Mouse (Mus musculus) kidney, postnatal 0 days (tissue): ENCODE measurements at regions not wholly inside any gene's neighbourhood (a gene's known extent, or its start where the extent isn't known, plus 50 kb on each side); places are given as distances from the start of the nearest gene placed in this dataset.
A peak's percentile ranks its signal among the peaks of the same experiment; 100 is the strongest.

Source experiments
- ATAC-seq: fragments of 200-750 bp; cut with Nextera tagmentation; replicated peaks from 2 replicates; pipeline ENCODE4 v1.8.0; 2017; ENCODE audit warnings: low read depth, moderate number of reproducible peaks, moderate TSS enrichment, moderate library complexity; ENCODE audit not compliant: low FRiP score
- DNase-seq: peaks from one replicate; pipeline ENCODE4 v3.0.0-alpha.2; 2016; ENCODE audit warnings: low spot score
- H3K27ac ChIP-seq: fragments of 300-500 bp; sonication (generic); 2 replicates; pipeline ENCODE4 v1.5.1; 2014; ENCODE audit warnings: mild to moderate bottlenecking
- H3K27me3 ChIP-seq: fragments of 300-500 bp; sonication (generic); 2 replicates; pipeline ENCODE4 v1.6.1; 2014; ENCODE audit warnings: low read length, mixed read lengths; ENCODE audit not compliant: insufficient read depth
- H3K36me3 ChIP-seq: fragments of 300-500 bp; sonication (generic); 2 replicates; pipeline ENCODE4 v1.6.1; 2014; ENCODE audit warnings: low read length, mixed read lengths; ENCODE audit not compliant: insufficient read depth
- H3K4me1 ChIP-seq: fragments of 300-500 bp; sonication (generic); replicated peaks from 2 replicates; pipeline ENCODE4 v1.6.1; 2014; ENCODE audit warnings: antibody characterized with exemption, low read length, mixed read lengths; ENCODE audit not compliant: insufficient read depth
- H3K4me2 ChIP-seq: fragments of 300-500 bp; sonication (generic); 2 replicates; pipeline ENCODE4 v1.6.1; 2014; ENCODE audit warnings: mild to moderate bottlenecking, low read length, moderate library complexity, mixed read lengths
- H3K4me3 ChIP-seq: fragments of 300-500 bp; sonication (generic); replicated peaks from 2 replicates; pipeline ENCODE4 v1.5.1; 2014; ENCODE audit warnings: low read depth, low read length
- H3K9ac ChIP-seq: fragments of 300-500 bp; sonication (generic); 2 replicates; pipeline ENCODE4 v1.6.1; 2014; ENCODE audit warnings: low read depth, low read length
- H3K9me3 ChIP-seq: fragments of 300-500 bp; sonication (generic); replicated peaks from 2 replicates; pipeline ENCODE4 v1.6.1; 2016; ENCODE audit warnings: low read length, inconsistent platforms, mixed read lengths
- CTCF ChIP-seq: IDR thresholded peaks from 2 replicates; pipeline ENCODE4 v1.5.1; 2016; ENCODE audit warnings: antibody characterized with exemption, low read depth, mild to moderate bottlenecking, moderate library complexity
- WGBS: fragments of 180-500 bp; shearing (Covaris S2); extraction: QIAGEN DNeasy Blood & Tissue Kit; methylation state at CpG from one replicate; pipeline ENCODE4 v1.1.7; 2014; 5-methylcytosine and 5-hydroxymethylcytosine counted together

GRCm38 (mm10) chr5:53366882-53367561, 98.9 kb upstream of the Rbpj start:
- Histone ChIP-seq H3K27ac (no peak overlapping the region), H3K9ac (no peak overlapping the region), H3K9me3 (no peaks in the 10 kb centered on the region), H3K4me3 (no peak overlapping the region), H3K4me1 (no peaks in the 10 kb centered on the region), H3K4me2 (no peak overlapping the region), H3K27me3 (no peaks in the 10 kb centered on the region), H3K36me3 (no peaks in the 10 kb centered on the region)
- ATAC-seq: no peak
- DNase-seq: no peak
- WGBS: 74% methylated on average over 6 of the region's 6 CpGs
- no peak for TF ChIP-seq CTCF

DNA sequence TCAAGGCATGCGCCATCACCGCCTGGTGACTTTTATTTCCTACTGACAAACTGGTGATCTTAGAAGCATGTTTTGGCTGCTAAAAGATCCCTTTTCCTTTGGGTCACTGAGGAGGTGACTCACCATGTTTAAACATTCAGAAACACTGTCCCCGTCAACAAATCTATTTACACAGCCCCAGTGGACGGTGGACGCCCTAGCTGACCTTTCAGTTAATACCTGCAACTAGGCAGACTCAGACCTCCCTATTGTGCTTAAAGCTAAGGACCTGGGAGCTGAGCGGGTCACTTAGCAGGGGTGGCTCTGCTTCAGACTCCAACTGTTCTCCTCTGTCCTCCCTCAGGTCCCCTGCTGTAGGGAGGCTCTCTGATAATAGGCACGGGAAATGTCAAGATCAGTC, 95.7 kb upstream of the Rbpj start:
- Histone ChIP-seq H3K36me3 (no peaks in the 10 kb centered on the region), H3K27ac (no peak overlapping the region), H3K4me3 (no peak overlapping the region), H3K9me3 (no peaks in the 10 kb centered on the region), H3K4me1 (no peaks in the 10 kb centered on the region), H3K4me2 (no peak overlapping the region), H3K9ac (no peak overlapping the region), H3K27me3 (no peaks in the 10 kb centered on the region)
- TF ChIP-seq CTCF: no peak
- WGBS: 81% methylated on average over 7 of the region's 7 CpGs
- DNase-seq (no peak), ATAC-seq (no peak)

DNA sequence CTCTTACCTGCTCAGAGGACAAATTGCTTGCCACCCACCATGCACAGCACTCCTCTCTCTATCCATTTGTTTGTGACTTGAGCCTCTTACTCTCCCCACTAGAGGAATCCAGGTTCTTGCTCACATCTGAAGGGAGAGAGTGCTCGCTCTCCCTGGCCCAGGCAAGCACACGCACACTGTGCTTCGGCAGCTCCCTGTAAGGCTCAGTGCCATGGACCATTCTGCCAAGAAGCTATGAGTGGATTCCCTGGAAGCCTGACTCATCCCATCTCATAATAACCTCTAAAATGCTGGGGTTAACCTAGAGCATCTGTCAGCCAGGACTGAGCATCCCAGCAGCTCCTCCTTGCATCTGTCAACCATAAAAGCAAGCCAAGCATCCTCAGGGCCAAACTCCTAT, 94.3 kb upstream of the Rbpj start:
- Histone ChIP-seq H3K36me3 (no peaks in the 10 kb centered on the region), H3K4me3 (no peak overlapping the region), H3K27me3 (no peaks in the 10 kb centered on the region), H3K4me1 (no peaks in the 10 kb centered on the region), H3K9ac (no peak overlapping the region), H3K4me2 (no peak overlapping the region), H3K9me3 (no peaks in the 10 kb centered on the region), H3K27ac (no peak overlapping the region)
- WGBS: 77% methylated on average over 3 of the region's 3 CpGs
- DNase-seq (no peak), ATAC-seq (no peak)
- TF ChIP-seq CTCF: no peak

DNA sequence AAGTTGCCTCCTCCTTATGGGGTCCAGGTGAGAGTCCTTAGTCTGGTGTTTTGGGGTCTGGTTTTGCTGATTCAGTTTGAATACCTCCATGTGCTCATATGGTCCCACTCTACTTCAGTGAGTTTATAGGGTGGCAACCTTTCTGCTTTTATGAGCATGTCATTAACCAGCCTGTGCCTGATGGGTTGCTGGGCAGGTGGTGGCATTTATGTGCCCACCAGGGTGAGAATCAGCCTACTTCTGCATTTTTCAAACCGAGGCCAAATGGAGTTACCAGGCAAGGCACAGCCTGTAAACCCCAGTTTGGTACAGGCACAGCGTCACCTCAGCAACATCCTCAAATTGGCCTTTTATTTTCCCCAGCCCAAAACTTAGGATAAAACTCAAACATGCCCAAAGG, 92.6 kb upstream of the Rbpj start:
- no peak for ATAC-seq
- 73% methylated on average over 2 of the region's 2 CpGs for WGBS
- Histone ChIP-seq H3K9me3 (no peaks in the 10 kb centered on the region), H3K27me3 (no peaks in the 10 kb centered on the region), H3K9ac (no peak overlapping the region), H3K4me3 (no peak overlapping the region), H3K4me2 (no peak overlapping the region), H3K36me3 (no peaks in the 10 kb centered on the region), H3K4me1 (no peaks in the 10 kb centered on the region), H3K27ac (no peak overlapping the region)
- TF ChIP-seq CTCF: no peak
- DNase-seq: no peak

DNA sequence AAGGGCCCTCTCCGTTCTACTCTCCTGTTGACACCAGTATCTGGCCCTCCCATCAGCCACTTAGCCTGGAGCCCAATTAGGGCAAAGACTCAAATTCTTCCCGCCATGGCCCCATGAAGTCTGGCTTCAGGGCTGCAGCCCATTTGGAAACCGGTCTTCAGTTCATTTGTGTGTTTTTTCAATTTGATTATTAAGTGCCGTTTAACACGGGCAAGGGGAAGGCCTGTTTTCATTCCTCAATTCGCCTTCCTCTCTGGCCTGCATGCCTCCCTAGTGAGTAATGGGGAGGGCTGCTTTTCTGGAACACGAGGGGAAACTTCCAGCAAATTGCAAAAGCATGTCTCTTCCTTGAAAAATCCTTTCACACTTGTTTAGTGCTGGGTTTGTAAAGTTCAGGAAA, 89.1 kb upstream of the Rbpj start:
- WGBS: 17% methylated on average over 7 of the region's 7 CpGs
- Histone ChIP-seq H3K9me3 (no peaks in the 10 kb centered on the region), H3K4me3 (no peak overlapping the region), H3K27ac (no peak overlapping the region), H3K27me3 (no peaks in the 10 kb centered on the region), H3K4me1 (no peaks in the 10 kb centered on the region), H3K9ac (no peak overlapping the region), H3K4me2 (no peak overlapping the region), H3K36me3 (no peaks in the 10 kb centered on the region)
- no peak for TF ChIP-seq CTCF
- ATAC-seq (no peak), DNase-seq (peak; percentile 25)

GRCm38 (mm10) chr5:53377698-53378097, 88.3 kb upstream of the Rbpj start:
- Histone ChIP-seq H3K27me3 (no peaks in the 10 kb centered on the region), H3K27ac (no peak overlapping the region), H3K9me3 (no peaks in the 10 kb centered on the region), H3K36me3 (no peaks in the 10 kb centered on the region), H3K9ac (no peak overlapping the region), H3K4me3 (no peak overlapping the region), H3K4me1 (no peaks in the 10 kb centered on the region), H3K4me2 (no peak overlapping the region)
- ATAC-seq (no peak), DNase-seq (no peak)
- WGBS: 87% methylated on average over 2 of the region's 2 CpGs
- TF ChIP-seq CTCF: no peak

GRCm38 (mm10) chr5:53378106-53378505, 87.8 kb upstream of the Rbpj start:
- no peak overlapping the region for H3K4me3 ChIP-seq
- no peak overlapping the region for H3K27ac ChIP-seq
- no peaks in the 10 kb centered on the region for H3K36me3 ChIP-seq
- no peak overlapping the region for H3K4me2 ChIP-seq
- H3K27me3 ChIP-seq: no peaks in the 10 kb centered on the region
- no peak overlapping the region for H3K9ac ChIP-seq
- no peak for TF ChIP-seq CTCF
- no peak for DNase-seq
- no peaks in the 10 kb centered on the region for H3K4me1 ChIP-seq
- no peaks in the 10 kb centered on the region for H3K9me3 ChIP-seq
- ATAC-seq: no peak
